Mouse (Mus musculus) skeletal muscle tissue, adult 2 months (tissue): ENCODE results near the gene Gm13698.
A peak's percentile ranks its signal among the peaks of the same experiment; 100 is the strongest.
"Not testable (repeated sequence)": the region's sequence is repeated elsewhere in the genome, so short reads cannot be mapped to it uniquely, and the experiment has no call there.

Source experiments
- DNase-seq: peaks from one replicate; pipeline ENCODE4 v3.0.0-alpha.2; 2012; ENCODE audit warnings: low read depth, low spot score

Gene Gm13698

GRCm38 (mm10) chr2:83955393-83955792, at the start of gene Gm13698:
Gene Gm13698, plus strand, starts transcription at chr2:83955693.
- DNase-seq = not testable (repeated sequence)

GRCm38 (mm10) chr2:83929478-83930088, 25.9 kb upstream of the Gm13698 start:
- peak; percentile 3 for DNase-seq

DNA sequence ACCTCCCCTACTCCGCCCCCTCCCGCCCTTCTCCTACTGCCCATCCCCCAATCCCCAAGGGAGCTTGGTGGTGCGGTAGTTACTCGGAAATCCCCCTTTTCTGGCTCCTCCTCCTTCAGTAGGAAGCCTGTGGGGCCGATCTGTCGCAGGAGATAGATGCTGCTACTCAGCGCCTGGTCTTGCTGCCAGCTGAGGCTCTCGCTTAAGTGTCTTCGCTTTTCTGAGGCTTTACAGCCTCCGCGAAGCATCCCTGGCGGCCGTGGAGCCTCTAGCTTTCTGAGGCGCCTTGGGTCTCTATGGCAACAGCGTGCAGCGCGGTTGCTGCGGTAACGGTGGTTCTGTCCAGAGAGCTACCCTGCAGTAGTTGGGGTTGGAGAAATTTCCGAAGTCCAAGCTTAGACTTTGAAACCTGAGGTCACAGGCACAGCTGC, 14.5 kb upstream of the Gm13698 start, which contains the start of gene Zswim2:
Zswim2 (minus strand) TSS at position 298 of the 431 bp plus-strand sequence.
- DNase-seq = peak; percentile 2

GRCm38 (mm10) chr2:83941378-83941777, 14.1 kb upstream of the Gm13698 start:
- DNase-seq = no peak

GRCm38 (mm10) chr2:83941792-83942191, 13.7 kb upstream of the Gm13698 start:
- DNase-seq = no peak

DNA sequence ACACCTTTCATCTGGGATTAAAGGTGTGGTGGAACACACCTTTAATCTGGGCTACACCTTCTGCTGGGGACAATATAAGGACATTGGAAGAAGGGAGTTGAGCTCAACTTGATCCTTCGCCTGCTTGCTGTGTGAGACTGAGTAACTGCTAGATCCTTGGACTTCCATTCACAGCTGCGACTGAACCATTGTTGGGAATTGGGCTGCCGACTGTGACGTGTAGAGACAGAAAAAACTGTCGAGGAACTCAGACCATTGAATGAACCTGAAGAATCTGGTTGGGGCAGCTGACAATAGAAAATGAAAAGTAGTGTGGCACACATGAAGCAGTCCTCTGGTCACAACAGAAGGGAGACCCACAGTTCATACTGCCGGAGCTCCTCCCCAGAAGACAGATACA, 5.7 kb downstream of the Gm13698 start, which contains the start of gene Gm13693:
Gm13693 (plus strand) TSS at position 301 of the 400 bp plus-strand sequence.
- DNase-seq = not testable (repeated sequence)

GRCm38 (mm10) chr2:83967013-83967412, 11.5 kb downstream of the Gm13698 start, which contains the start of gene Gm13695:
Gene Gm13695, plus strand, starts transcription at chr2:83967313.
- DNase-seq = not testable (repeated sequence)

DNA sequence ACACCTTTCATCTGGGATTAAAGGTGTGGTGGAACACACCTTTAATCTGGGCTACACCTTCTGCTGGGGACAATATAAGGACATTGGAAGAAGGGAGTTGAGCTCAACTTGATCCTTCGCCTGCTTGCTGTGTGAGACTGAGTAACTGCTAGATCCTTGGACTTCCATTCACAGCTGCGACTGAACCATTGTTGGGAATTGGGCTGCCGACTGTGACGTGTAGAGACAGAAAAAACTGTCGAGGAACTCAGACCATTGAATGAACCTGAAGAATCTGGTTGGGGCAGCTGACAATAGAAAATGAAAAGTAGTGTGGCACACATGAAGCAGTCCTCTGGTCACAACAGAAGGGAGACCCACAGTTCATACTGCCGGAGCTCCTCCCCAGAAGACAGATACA, 17.3 kb downstream of the Gm13698 start, which contains the start of gene Gm13696:
Gm13696 (plus strand) TSS at position 301 of the 400 bp plus-strand sequence.
- not testable (repeated sequence) for DNase-seq

GRCm38 (mm10) chr2:83978633-83979032, 23.1 kb downstream of the Gm13698 start, which contains the start of gene Gm13694:
Gene Gm13694, plus strand, starts transcription at chr2:83978933.
- not testable (repeated sequence) for DNase-seq

GRCm38 (mm10) chr2:83984443-83984842, 28.9 kb downstream of the Gm13698 start, which contains the start of gene Gm13697:
Gene Gm13697, plus strand, starts transcription at chr2:83984743.
- not testable (repeated sequence) for DNase-seq

- not testable (repeated sequence) for DNase-seq
Observed at GRCm38 (mm10) chr2:83990253-83990652, 34.8 kb downstream of the Gm13698 start, which contains the start of gene Gm13691. Gene Gm13691, plus strand, starts transcription at chr2:83990553.

GRCm38 (mm10) chr2:83993639-83994255, 38.3 kb downstream of the Gm13698 start:
- not testable (repeated sequence) for DNase-seq

- not testable (repeated sequence) for DNase-seq
Observed at GRCm38 (mm10) chr2:83994526-83994925, 39.0 kb downstream of the Gm13698 start.
